Mouse (Mus musculus) neutrophil, adult 5-6 weeks (primary cell): ENCODE data around the gene Lims1. TPM values are rescaled to one million over a fixed set of nuclear protein-coding genes. Genes with fewer than 3 reads are reported as not detected.

Experiments used
- ATAC-seq: fragments of 151-379, 151-347 bp; 2 replicates; pipeline ENCODE4 v1.8.0; 2017; ENCODE audit warnings: mild to moderate bottlenecking, moderate TSS enrichment; ENCODE audit not compliant: insufficient number of reproducible peaks, poor library complexity, low FRiP score, severe bottlenecking; ENCODE audit errors: extremely low read depth
- total RNA-seq: library from RNA; stranded (forward); fragments of 200-1000 nt; gene quantifications from 2 replicates; pipeline ENCODE4 v1.2.3, GENCODE M21; 2017

The Lims1 gene
- total RNA-seq, 1 experiment from 2014 or later = 61.9 TPM

GRCm38 (mm10) chr10:58405285-58405948 is 82.2 kb downstream of the Lims1 start:
- no peak for ATAC-seq

DNA sequence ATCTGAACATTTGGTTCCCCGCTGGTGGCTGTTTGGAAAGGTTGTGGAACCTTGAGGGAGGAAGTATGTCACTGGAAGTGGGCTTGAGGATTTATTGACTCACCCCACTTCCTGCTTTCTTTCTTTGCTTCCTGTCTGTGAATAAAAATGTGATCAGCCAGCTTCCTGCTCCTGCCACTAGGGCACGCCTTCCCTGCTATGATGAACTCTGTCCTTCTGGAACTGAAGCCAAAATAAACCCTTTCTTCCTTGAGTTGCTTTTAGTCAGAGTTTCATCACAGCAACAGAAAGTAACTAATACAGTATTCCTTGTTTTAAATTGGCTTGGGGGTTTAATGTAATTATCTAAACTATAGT is 82.7 kb downstream of the Lims1 start:
- no peak for ATAC-seq

- no peak for ATAC-seq
Observed at GRCm38 (mm10) chr10:58412331-58412730, 89.1 kb downstream of the Lims1 start.

DNA sequence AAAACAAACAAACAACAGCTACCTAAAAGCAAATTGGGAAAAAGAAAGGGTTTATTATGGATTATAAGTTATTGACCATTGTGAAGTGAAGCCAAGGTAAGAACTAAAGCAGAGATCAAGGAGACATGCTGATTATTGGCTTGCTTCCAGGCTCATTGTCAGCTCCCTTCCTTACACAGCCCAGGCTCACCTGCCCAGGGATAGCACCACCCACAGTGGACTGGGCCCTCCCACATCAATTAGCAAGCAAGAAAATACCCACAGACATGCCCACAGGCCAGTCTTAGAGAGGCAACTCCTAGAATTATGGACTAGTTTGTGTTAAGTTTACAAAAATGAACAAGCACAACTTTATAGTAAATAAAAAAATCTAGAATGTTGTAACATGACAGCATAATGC is 89.6 kb downstream of the Lims1 start:
- ATAC-seq = no peak

- no peak for ATAC-seq
Observed at GRCm38 (mm10) chr10:58416702-58417101, 93.4 kb downstream of the Lims1 start.

DNA sequence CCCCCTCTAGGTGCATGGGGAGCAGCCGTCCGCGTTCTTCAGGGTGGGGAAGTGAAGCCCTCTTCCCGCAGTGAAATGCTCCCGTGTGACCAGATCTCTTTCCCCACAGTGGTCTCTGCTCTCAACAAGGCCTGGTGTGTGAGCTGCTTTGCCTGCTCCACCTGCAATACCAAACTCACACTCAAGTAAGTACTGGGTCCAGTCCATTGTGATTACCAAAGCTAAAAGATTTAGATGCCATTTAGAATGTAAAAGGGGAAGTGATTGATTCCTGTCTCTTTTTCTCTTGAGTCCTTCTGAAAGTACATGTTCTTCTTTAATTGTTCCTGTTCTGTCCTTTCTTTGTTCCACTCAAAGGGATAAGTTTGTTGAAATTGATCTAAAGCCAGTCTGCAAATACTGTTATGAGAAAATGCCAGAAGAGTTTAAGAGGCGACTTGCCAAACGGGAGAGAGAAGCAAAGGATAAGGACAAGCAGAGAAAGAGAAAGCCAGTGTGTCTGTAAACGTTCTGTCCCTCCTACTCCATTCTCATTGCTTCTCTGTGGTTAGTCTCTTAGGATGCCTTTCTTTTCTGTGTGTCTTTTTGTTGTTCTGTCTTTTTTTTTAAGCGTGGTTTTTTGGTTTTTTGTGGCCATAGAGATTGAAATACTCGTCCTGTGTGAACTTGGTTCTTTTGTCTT is 95.2 kb downstream of the Lims1 start:
- no peak for ATAC-seq

DNA sequence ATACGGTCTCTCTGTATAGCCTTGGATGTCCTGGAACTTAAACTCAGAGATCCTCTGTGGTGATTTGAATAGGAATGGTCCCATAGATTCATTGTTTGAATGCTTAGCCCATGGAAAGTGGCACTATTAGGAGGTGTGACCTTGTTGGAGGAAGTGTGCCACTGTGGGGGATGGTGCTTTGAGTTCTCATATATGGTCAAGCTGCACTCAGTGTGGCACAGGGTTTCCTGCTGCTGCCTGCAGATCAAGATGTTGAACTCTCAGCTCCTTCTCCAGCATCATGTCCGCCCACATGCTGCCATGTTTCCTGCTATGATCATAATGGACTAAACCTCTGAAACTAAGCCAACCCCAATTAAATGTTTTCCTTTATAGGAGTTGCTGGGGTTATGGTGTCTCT is 104.7 kb downstream of the Lims1 start:
- no peak for ATAC-seq

- no peak for ATAC-seq
Observed at GRCm38 (mm10) chr10:58445850-58446249, 122.6 kb downstream of the Lims1 start.

DNA sequence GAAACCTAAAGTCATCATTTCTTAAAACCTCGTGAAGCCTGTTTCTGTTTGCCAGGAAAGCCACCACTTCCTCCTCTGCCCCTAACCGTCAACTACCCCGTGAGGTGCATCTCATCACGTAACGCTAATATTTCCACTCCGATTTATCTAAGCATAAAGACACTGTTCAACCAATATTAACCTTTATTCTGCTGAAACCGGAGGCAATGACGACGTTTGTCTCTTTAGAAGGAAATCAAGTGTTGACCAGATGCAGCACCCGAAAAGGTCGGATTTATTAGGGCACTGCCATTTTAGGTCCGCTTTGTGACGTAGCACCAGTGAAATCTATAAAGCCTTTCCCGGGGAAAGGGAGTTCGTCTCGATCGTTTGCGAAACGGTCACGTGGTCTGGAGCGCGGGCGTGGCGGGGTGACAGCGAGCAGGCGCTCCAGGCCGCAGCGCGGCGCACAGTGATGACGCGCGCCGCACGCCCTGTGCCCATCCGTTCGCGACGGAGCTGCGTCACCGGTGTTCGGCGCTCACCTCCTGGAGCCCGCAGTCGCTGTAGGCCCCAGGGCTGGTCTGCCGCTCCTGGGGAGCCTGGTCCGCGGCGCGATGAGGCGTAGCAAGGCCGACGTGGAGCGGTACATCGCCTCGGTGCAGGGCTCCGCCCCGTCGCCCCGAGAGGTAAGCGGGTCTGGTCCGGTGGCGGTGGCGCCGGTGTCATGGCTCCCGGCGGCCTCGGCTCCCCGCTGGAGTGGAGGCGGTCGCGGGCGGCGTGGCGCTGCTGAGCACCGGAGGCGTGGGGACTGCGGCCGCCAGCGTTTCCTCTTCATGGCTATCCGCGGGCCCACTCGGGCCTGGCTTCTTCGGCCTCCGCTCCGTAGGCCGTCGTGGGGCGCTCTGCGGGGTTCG is 123.4 kb downstream of the Lims1 start, which contains the start of gene Ranbp2:
Gene Ranbp2, plus strand, starts transcription at position 537 of the 896 bp plus-strand sequence.
- peak; percentile 83 for ATAC-seq

DNA sequence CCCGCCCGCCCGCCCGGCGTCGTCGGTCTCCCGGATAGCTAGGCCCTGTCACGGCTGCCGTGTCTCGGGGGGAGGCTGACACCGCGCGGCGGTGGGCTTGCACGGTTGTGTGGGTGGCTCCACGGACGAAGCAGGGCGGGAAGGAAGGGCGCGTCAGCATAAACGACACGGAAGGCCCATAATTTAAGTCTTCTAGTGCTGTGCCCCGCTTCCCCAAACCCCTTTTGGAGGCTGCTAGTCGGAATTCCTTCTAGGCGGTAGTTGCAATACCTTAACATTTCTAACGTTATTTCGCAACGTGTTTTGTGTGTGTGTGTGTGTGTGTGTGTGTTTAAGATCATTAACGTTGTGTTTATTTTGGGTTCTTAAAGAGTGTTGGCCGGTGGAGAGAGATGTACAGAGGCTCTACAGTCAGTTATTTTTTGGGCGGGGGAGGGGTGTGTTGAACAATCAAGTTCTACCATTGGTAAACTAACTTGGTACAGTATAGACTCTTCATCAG is 124.1 kb downstream of the Lims1 start:
- peak; percentile 23 for ATAC-seq

- ATAC-seq = no peak
Observed at GRCm38 (mm10) chr10:58451575-58451974, 128.3 kb downstream of the Lims1 start.

- ATAC-seq = no peak
Observed at GRCm38 (mm10) chr10:58452185-58452584, 128.9 kb downstream of the Lims1 start.

DNA sequence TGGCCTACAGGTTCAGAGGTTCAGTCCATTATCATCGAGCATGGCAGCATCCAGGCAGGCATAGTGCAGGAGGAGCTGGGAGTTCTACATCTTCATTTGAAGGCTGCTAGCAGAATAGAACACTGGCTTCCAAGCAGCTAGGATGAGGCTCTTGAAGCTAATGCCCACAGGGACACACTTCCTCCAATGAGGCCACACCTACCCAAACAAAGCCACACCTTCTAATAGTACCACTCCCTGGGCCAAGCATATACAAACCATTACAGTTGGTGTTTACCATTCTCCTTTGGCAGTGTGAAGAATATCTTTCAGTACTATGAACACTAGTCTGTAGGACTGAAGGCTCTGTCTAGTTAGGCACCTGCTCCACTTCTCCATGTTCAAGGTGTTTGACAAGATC is 136.6 kb downstream of the Lims1 start:
- ATAC-seq = no peak

Other genes with a start within 250 kb of the Lims1 start
- not detected in 2 replicates for gene AW822073, start 98.5 kb upstream of the Lims1 start, total RNA-seq
- 0.47 TPM in 1 of 2 replicates, not detected in the other for gene Duxf3, start 90.8 kb upstream of the Lims1 start, total RNA-seq
- gene Gm4981, start 86.8 kb upstream of the Lims1 start, total RNA-seq = 0.23 TPM in 1 of 2 replicates, not detected in the other
- gene Gcc2, start 68.0 kb upstream of the Lims1 start, total RNA-seq = 60.5 and 62.7 TPM in 2 replicates
- gene Ranbp2, start 123.5 kb downstream of the Lims1 start, total RNA-seq = 136 and 148 TPM in 2 replicates
- gene Ccdc138, start 174.5 kb downstream of the Lims1 start, total RNA-seq = 2.9 and 3.5 TPM in 2 replicates